Mouse (Mus musculus) embryonic facial prominence, embryonic 15.5 days (tissue): ENCODE data around the gene Zfp366. TPM values are rescaled to one million over a fixed set of nuclear protein-coding genes. Genes with fewer than 3 reads are reported as not detected.

Experiments
- ATAC-seq: fragments of 200-750 bp; cut with Nextera tagmentation; 2 replicates; pipeline ENCODE4 v1.8.0; 2017; ENCODE audit warnings: low read depth, moderate TSS enrichment; ENCODE audit not compliant: insufficient number of reproducible peaks, low FRiP score, low TSS enrichment
- H3K27ac ChIP-seq: fragments of 300-500 bp; sonication (generic); replicated peaks from 2 replicates; pipeline ENCODE4 v1.5.1; 2015; ENCODE audit warnings: mild to moderate bottlenecking, inconsistent platforms
- H3K27me3 ChIP-seq: fragments of 300-500 bp; sonication (generic); 2 replicates; pipeline ENCODE4 v1.6.1; 2015; ENCODE audit warnings: inconsistent platforms
- H3K36me3 ChIP-seq: fragments of 300-500 bp; sonication (generic); 2 replicates; pipeline ENCODE4 v1.6.1; 2015; ENCODE audit warnings: mild to moderate bottlenecking, inconsistent platforms
- H3K4me1 ChIP-seq: fragments of 300-500 bp; sonication (generic); 2 replicates; pipeline ENCODE4 v1.6.1; 2015; ENCODE audit warnings: inconsistent platforms
- H3K4me2 ChIP-seq: fragments of 300-500 bp; sonication (generic); replicated peaks from 2 replicates; pipeline ENCODE4 v1.6.1; 2015; ENCODE audit warnings: mild to moderate bottlenecking, inconsistent platforms
- H3K4me3 ChIP-seq: fragments of 300-500 bp; sonication (generic); replicated peaks from 2 replicates; pipeline ENCODE4 v1.5.1; 2015; ENCODE audit warnings: mild to moderate bottlenecking, inconsistent platforms
- H3K9ac ChIP-seq: fragments of 300-500 bp; sonication (generic); 2 replicates; pipeline ENCODE4 v1.6.1; 2015; ENCODE audit warnings: inconsistent platforms
- H3K9me3 ChIP-seq: fragments of 300-500 bp; sonication (generic); replicated peaks from 2 replicates; pipeline ENCODE4 v1.6.1; 2016; ENCODE audit warnings: inconsistent platforms
- WGBS: fragments of 180-500 bp; shearing (Covaris S2); methylation state at CpG from one replicate; pipeline ENCODE4 v1.1.7; 2015; 5-methylcytosine and 5-hydroxymethylcytosine counted together
- polyA plus RNA-seq: library from polyadenylated mRNA; unstranded; fragments of >200 nt; fragmentation: Nextera tagmentation; extraction: Ambion mirVana; gene quantifications from 2 replicates; pipeline ENCODE4 v1.2.1, GENCODE M21; 2015

Gene Zfp366
- polyA plus RNA-seq, 1 experiment from 2014 or later, result 0.81 TPM

DNA sequence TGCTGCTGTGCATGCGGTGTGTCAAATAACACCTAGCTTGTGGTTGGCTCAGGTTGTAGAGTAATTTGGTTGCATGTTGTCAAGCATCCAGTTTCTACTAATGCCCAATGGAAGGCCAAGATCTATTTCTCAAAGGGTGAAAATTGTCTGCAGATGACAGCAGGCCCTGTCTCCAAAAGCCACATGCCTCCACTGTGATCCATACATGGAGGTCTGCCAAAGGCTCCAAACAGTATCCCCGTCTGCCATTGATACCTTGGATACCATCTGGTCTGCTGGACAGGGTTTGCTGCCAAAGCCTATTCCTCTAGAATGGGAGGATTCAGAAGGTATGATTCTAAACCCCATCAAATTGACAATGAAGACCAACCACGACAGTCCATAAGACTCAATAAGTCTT is 74.1 kb downstream of the Zfp366 start:
- H3K4me2 ChIP-seq, result no peak overlapping the region
- 84% methylated on average over 3 of the region's 3 CpGs for WGBS
- no peaks in the 10 kb centered on the region for H3K9me3 ChIP-seq
- no peaks in the 10 kb centered on the region for H3K36me3 ChIP-seq
- ATAC-seq, result no peak
- no peaks in the 10 kb centered on the region for H3K4me1 ChIP-seq
- no peak overlapping the region for H3K9ac ChIP-seq
- no peak overlapping the region for H3K4me3 ChIP-seq
- no peak overlapping the region for H3K27ac ChIP-seq
- no peaks in the 10 kb centered on the region for H3K27me3 ChIP-seq

DNA sequence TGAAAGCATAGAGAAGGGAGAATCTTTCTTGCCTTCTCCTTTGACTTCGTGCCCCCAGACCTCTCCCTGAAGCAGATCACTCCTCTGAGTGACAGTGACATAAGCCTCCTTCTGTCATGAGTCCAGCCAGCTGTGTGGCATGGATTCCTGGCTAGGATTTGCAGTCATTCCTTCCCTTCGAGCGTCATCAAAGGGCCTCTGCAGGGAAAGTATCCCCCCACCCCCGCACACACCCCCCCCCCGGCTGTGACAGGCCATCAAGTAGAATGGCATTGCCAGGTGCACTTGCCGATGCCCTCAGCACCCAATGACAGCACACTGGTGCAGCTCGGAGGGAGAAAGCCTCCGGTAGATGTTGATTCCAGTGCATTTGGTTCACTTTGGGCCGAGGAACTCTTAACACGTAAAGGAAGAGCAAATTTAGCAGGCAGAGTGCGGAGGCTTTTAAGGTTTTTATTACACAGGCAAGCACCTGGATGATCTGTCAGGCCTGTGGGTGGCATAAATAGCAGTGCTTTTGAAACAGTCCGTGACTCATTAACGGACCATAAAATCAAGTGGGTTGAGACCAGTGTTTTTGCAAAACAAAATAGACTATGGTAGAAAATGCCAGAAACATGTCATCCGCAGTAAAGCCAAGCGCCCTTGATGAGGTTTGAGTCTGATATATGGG is 75.0 kb downstream of the Zfp366 start:
- no peaks in the 10 kb centered on the region for H3K9me3 ChIP-seq
- H3K9ac ChIP-seq, result no peak overlapping the region
- 69% methylated on average over 15 of the region's 15 CpGs for WGBS
- peak overlapping the region; percentile 18; the same call in 1 of the 2 replicates for H3K27ac ChIP-seq
- H3K4me2 ChIP-seq, result no peak overlapping the region
- no peaks in the 10 kb centered on the region for H3K36me3 ChIP-seq
- H3K4me1 ChIP-seq, result no peaks in the 10 kb centered on the region
- no peaks in the 10 kb centered on the region for H3K27me3 ChIP-seq
- no peak overlapping the region for H3K4me3 ChIP-seq
- ATAC-seq, result 0 out of 2 replicates have a peak, but pooled peaks have one; percentile 54

DNA sequence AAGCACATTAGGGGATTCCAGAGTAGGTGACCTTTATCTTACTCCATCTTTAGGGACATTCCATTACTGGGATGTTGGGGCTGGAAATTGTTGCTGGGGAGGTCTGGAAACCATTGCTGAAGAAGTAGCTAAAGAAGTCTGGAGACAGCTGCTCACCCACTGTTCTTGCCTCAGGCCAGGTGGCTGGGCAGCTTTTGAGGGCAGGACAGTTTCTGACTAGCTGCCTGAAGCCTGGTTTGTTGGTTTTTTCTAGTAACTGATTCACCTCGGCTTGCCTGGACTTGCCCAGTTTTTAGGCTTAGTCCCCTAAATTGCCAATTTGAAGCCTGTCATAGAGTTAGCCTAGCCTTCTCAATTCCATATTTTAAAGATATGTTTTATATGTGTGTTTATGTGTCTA is 77.8 kb downstream of the Zfp366 start:
- no peak overlapping the region for H3K9ac ChIP-seq
- no peaks in the 10 kb centered on the region for H3K4me1 ChIP-seq
- H3K4me2 ChIP-seq, result no peak overlapping the region
- H3K27ac ChIP-seq, result no peak overlapping the region
- no peaks in the 10 kb centered on the region for H3K27me3 ChIP-seq
- ATAC-seq, result no peak
- H3K36me3 ChIP-seq, result no peaks in the 10 kb centered on the region
- H3K4me3 ChIP-seq, result no peak overlapping the region
- 42% methylated on average over 1 of the region's 1 CpGs for WGBS
- H3K9me3 ChIP-seq, result no peaks in the 10 kb centered on the region

DNA sequence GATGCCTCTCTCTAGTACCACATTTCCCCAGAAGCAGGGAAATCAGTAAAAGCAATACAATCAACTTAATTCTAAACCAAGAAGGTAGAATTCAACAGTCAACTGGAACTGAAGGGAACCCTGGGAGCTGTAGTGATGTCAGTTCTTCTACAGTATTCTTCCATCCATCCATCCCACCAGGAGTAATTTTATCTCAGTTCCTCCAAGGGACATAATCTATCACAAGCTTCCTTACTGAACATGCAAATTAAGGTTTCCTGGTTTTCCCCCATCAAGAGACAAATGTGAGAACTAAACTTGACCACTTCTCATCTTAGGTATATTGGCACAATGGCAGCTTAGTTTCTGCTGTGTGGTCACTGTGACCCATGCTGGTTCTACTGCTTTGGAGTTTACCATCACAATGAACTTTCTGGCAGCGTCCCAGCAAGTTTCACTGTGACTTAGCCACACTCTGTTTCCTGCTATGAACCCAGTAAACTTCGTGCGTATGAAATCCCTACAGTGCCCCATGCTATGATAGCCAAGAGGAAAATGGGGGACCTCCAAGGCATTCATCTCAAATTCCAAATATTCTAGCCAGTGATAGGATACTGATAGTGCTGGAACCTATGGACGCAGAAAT is 78.6 kb downstream of the Zfp366 start:
- 71% methylated on average over 4 of the region's 4 CpGs for WGBS
- no peaks in the 10 kb centered on the region for H3K36me3 ChIP-seq
- H3K4me1 ChIP-seq, result no peaks in the 10 kb centered on the region
- no peak for ATAC-seq
- H3K9me3 ChIP-seq, result no peaks in the 10 kb centered on the region
- H3K27me3 ChIP-seq, result no peaks in the 10 kb centered on the region
- no peak overlapping the region for H3K27ac ChIP-seq
- no peak overlapping the region for H3K9ac ChIP-seq
- no peak overlapping the region for H3K4me2 ChIP-seq
- no peak overlapping the region for H3K4me3 ChIP-seq

DNA sequence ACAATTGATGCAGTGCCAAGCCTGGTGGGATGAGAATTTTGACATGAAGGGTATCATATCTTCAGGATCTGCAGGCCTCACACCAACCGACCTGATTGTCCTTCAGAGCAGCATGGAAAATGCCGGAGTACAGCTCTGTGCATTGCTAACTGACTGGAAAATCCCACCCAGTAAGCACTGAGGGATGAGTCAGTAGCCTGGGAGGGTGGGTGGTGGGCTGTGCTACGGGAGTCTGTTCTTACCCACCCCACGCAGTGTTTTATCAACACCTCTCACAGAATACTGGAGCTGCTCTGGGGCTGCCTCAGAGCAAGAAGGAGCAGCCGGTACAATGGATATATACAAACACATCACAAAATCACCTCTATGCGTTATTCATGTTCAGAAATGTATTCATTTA is 79.9 kb downstream of the Zfp366 start:
- no peaks in the 10 kb centered on the region for H3K4me1 ChIP-seq
- H3K27ac ChIP-seq, result no peak overlapping the region
- no peak overlapping the region for H3K4me2 ChIP-seq
- no peak overlapping the region for H3K4me3 ChIP-seq
- no peaks in the 10 kb centered on the region for H3K27me3 ChIP-seq
- 72% methylated on average over 6 of the region's 6 CpGs for WGBS
- ATAC-seq, result no peak
- no peaks in the 10 kb centered on the region for H3K9me3 ChIP-seq
- no peak overlapping the region for H3K9ac ChIP-seq
- no peaks in the 10 kb centered on the region for H3K36me3 ChIP-seq

DNA sequence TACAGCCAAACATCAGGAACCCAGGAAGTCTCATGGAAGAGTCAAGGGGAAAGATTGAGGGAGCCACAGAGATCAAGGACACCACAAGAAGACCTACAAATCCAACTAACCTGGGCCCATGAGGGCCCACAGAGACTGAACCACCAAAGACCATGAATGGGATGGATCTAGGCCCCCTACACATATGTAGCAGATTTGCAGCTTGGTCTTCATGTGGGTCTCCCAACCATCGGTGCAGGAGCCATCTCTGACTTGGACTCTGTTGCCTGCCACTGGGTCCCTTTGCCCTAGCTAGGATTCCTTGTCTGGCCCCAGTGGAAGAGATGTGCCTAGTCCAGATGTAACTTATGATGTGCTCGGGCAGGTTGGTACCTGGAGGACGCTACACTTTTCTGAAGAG is 87.4 kb downstream of the Zfp366 start:
- WGBS, result 87% methylated on average over 3 of the region's 3 CpGs
- ATAC-seq, result no peak
- no peaks in the 10 kb centered on the region for H3K9me3 ChIP-seq
- H3K4me2 ChIP-seq, result no peak overlapping the region
- no peak overlapping the region for H3K27ac ChIP-seq
- no peaks in the 10 kb centered on the region for H3K27me3 ChIP-seq
- no peaks in the 10 kb centered on the region for H3K36me3 ChIP-seq
- no peaks in the 10 kb centered on the region for H3K4me1 ChIP-seq
- no peak overlapping the region for H3K4me3 ChIP-seq
- H3K9ac ChIP-seq, result no peak overlapping the region

DNA sequence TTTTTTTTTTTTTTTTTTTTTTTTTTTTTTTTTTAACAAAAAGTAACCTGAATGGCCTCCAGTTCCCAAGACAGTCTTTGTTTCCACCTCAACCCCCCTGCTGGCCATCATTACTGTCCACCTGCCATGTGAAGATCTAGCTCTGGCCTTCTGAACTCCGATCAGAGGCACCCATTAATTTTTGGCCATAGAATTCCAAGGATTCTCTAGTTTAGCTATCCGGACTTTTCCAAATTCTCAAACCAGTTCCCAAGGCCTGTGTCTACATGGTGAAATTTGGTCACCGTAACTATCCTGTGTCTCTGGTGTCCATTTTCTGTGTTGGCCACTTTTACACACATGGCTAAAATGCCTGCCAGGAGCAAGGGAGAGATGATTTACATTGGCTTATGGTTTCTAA is 92.9 kb downstream of the Zfp366 start:
- Histone ChIP-seq H3K4me1 (no peaks in the 10 kb centered on the region), H3K27ac (no peak overlapping the region), H3K9ac (no peak overlapping the region), H3K4me2 (no peak overlapping the region), H3K27me3 (no peaks in the 10 kb centered on the region), H3K4me3 (no peak overlapping the region), H3K36me3 (no peaks in the 10 kb centered on the region), H3K9me3 (no peaks in the 10 kb centered on the region)
- no peak for ATAC-seq
- WGBS, result 94% methylated on average over 3 of the region's 3 CpGs

DNA sequence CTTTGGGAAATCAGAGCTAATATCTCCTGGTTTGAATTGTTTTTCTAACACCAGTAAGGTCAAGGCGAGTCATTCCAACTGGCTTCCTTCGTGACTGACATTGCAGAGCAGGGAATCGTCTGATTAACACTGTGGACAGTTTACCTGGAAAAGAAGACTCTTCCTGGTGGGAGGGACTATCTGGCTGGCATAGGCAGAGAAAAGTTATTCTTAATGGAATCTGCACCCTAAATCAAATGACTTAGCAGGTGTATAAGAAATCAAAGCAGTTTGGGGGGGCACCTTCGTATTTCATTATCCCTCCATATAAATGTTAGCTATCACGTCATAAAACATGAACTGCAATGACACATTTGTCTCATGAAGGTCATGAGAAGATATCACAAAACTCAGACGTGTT is 93.9 kb downstream of the Zfp366 start:
- H3K9ac ChIP-seq, result no peak overlapping the region

DNA sequence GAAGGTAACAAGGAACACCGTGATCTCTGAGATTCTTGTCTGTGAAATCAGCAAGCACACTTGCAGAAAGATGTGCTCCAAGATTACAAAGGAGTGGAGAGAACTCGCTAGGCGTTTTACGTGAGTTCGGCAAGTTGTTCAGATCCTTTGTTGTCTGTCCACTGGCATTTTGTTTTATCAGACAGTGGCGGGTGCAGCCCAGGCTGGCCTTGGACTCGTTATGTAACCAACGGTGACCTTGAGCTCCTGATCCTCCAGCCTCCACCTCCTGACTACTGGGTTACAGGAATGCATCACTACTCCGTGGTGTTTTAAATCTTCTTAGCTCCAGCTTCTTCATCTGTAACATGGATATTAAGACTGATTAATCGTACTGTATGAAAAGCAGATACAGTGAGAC is 94.7 kb downstream of the Zfp366 start:
- Histone ChIP-seq H3K27me3 (no peaks in the 10 kb centered on the region), H3K9me3 (no peaks in the 10 kb centered on the region), H3K4me3 (no peak overlapping the region), H3K36me3 (no peaks in the 10 kb centered on the region), H3K27ac (no peak overlapping the region), H3K9ac (no peak overlapping the region), H3K4me2 (no peak overlapping the region), H3K4me1 (peaks cover 1% of the 10 kb centered on the region)
- ATAC-seq, result no peak
- WGBS, result 64% methylated on average over 10 of the region's 10 CpGs

More for the DNA sequence above, 93.9 kb downstream of the Zfp366 start:
- Histone ChIP-seq H3K9me3 (no peaks in the 10 kb centered on the region), H3K27me3 (no peaks in the 10 kb centered on the region), H3K4me1 (no peaks in the 10 kb centered on the region; the same call in 1 of the 2 replicates), H3K27ac (no peak overlapping the region), H3K36me3 (no peaks in the 10 kb centered on the region), H3K4me2 (no peak overlapping the region), H3K4me3 (no peak overlapping the region)
- ATAC-seq, result no peak
- WGBS, result 81% methylated on average over 6 of the region's 6 CpGs

DNA sequence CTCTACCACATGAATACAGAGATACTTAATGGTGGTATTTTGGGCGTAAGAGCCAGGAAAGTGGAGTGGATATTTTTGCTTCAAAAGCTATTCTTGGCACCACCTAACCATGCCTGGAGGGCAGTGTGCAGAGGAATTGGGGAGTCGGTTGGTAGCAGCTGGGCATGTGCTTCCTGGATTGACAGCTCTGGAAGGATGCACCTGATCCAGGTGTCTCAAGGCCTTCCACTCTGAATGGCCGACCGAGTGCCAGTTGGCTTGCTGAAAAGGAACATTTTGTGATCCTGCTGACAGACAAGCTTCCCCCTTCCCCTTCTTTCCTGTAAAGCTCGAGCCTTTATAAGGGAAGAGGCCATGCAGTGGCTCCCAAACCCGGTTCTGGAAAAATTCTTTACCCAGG is 98.3 kb downstream of the Zfp366 start:
- Histone ChIP-seq H3K4me1 (peaks cover 9% of the 10 kb centered on the region), H3K27me3 (no peaks in the 10 kb centered on the region), H3K4me2 (no peak overlapping the region), H3K27ac (no peak overlapping the region), H3K4me3 (no peak overlapping the region), H3K36me3 (no peaks in the 10 kb centered on the region), H3K9me3 (no peaks in the 10 kb centered on the region), H3K9ac (no peak overlapping the region)
- no peak for ATAC-seq
- WGBS, result 58% methylated on average over 6 of the region's 6 CpGs

DNA sequence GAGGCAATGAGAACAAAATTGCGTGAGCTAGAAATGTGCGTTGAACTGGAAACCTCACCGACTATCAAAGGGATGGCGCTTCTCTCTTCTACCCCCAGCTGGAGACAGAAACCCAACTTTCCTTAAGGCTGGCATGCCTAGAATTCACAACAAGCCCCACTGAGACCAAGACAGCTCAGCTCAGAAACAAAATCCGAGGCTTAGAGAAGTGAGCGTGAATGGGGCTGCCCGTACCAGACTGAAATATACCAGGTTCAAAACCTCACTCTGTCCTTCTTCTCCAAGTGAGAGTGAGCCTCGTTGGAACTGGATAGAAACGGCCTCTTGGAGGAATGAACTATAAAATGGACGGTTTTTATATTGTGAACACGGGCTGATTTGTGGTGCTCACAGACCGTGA is 99.3 kb downstream of the Zfp366 start:
- H3K36me3 ChIP-seq, result no peaks in the 10 kb centered on the region
- ATAC-seq, result no peak
- H3K27ac ChIP-seq, result 0 out of 2 replicates have a peak overlapping the region, but pooled peaks have one; percentile 14
- no peaks in the 10 kb centered on the region for H3K27me3 ChIP-seq
- no peak overlapping the region for H3K4me3 ChIP-seq
- WGBS, result 72% methylated on average over 12 of the region's 12 CpGs
- H3K9me3 ChIP-seq, result no peaks in the 10 kb centered on the region
- H3K9ac ChIP-seq, result no peak overlapping the region
- peaks cover 9% of the 10 kb centered on the region for H3K4me1 ChIP-seq
- H3K4me2 ChIP-seq, result no peak overlapping the region
